Mouse (Mus musculus) left cerebral cortex, postnatal 25 days (tissue): Measurements from ENCODE around the gene Gnpat. TPM values are rescaled to one million over a fixed set of nuclear protein-coding genes. Genes with fewer than 3 reads are reported as not detected.
"Not testable (repeated sequence)": the region's sequence is repeated elsewhere in the genome, so short reads cannot be mapped to it uniquely, and the experiment has no call there.

Source experiments
- DNase-seq, 2 experiments: peaks; one replicate each; pipeline ENCODE4 v3.0.0; 2022; ENCODE audit warnings: low spot score in 2 of 2, mixed read lengths in 1 of 2
- intact Hi-C: fragments of 180-260 bp; cut with DNase I; formaldehyde crosslinking; loops from one replicate; pipeline ENCODE4 v1.15.1; 2025
- total RNA-seq, 2 experiments: library from RNA; stranded (reverse); gene quantifications; 2 replicates each; pipeline ENCODE4 v1.2.3; 2021

The Gnpat gene
- total RNA-seq, 2 experiments from 2014 or later = 49.6 to 55.2 TPM

- no peak for DNase-seq
- intact Hi-C loops = no loop called here
Observed at GRCm38 (mm10) chr8:124840900-124841299, 21.9 kb upstream of the Gnpat start.

GRCm38 (mm10) chr8:124841775-124842174, 21.1 kb upstream of the Gnpat start:
- intact Hi-C loops = no loop called here
- DNase-seq = no peak

GRCm38 (mm10) chr8:124842929-124843328, 19.9 kb upstream of the Gnpat start:
- DNase-seq, intact Hi-C loops: not testable (repeated sequence)

GRCm38 (mm10) chr8:124845131-124845530, 17.7 kb upstream of the Gnpat start:
- no peak for DNase-seq
- intact Hi-C loops = no loop called here

GRCm38 (mm10) chr8:124845573-124845972, 17.3 kb upstream of the Gnpat start:
- intact Hi-C loops = no loop called here
- no peak for DNase-seq

GRCm38 (mm10) chr8:124853511-124853910, 9.3 kb upstream of the Gnpat start:
- intact Hi-C loops = no loop called here
- DNase-seq = no peak

- DNase-seq = no peak
- intact Hi-C loops = no loop called here
Observed at GRCm38 (mm10) chr8:124859466-124859865, 3.4 kb upstream of the Gnpat start.

- no peak for DNase-seq
- intact Hi-C loops = no loop called here
Observed at GRCm38 (mm10) chr8:124860188-124860587, 2.6 kb upstream of the Gnpat start.

GRCm38 (mm10) chr8:124863163-124863677, 387 bp downstream of the Gnpat start:
- intact Hi-C loops = no loop called here

GRCm38 (mm10) chr8:124863729-124864128, 896 bp downstream of the Gnpat start:
- intact Hi-C loops = no loop called here
- no peak for DNase-seq

More at GRCm38 (mm10) chr8:124863163-124863677, 387 bp downstream of the Gnpat start:
- DNase-seq = no peak

GRCm38 (mm10) chr8:124866669-124867068, 3.8 kb downstream of the Gnpat start:
- no peak for DNase-seq
- intact Hi-C loops = no loop called here

GRCm38 (mm10) chr8:124867126-124867525, 4.3 kb downstream of the Gnpat start:
- intact Hi-C loops = no loop called here
- no peak for DNase-seq

GRCm38 (mm10) chr8:124869708-124870107, 6.9 kb downstream of the Gnpat start:
- DNase-seq = no peak
- intact Hi-C loops = no loop called here

GRCm38 (mm10) chr8:124871474-124871873, 8.6 kb downstream of the Gnpat start:
- intact Hi-C loops = no loop called here
- no peak for DNase-seq

- intact Hi-C loops = no loop called here
- DNase-seq = no peak
Observed at GRCm38 (mm10) chr8:124872081-124872480, 9.2 kb downstream of the Gnpat start.

- no peak for DNase-seq
Observed at GRCm38 (mm10) chr8:124872690-124873089, 9.9 kb downstream of the Gnpat start.

GRCm38 (mm10) chr8:124878141-124878540, 15.3 kb downstream of the Gnpat start:
- intact Hi-C loops = no loop called here
- peak in 1 of 2 experiments; percentile 59 for DNase-seq

More at GRCm38 (mm10) chr8:124872690-124873089, 9.9 kb downstream of the Gnpat start:
- intact Hi-C loops = no loop called here

- intact Hi-C loops = no loop called here
- DNase-seq = no peak
Observed at GRCm38 (mm10) chr8:124878946-124879526, 16.2 kb downstream of the Gnpat start.

- intact Hi-C loops = no loop called here
- no peak for DNase-seq
Observed at GRCm38 (mm10) chr8:124888385-124888784, 25.6 kb downstream of the Gnpat start.

- no peak for DNase-seq
- intact Hi-C loops = no loop called here
Observed at GRCm38 (mm10) chr8:124892596-124892995, 29.8 kb downstream of the Gnpat start.

GRCm38 (mm10) chr8:124896010-124896631, 33.3 kb downstream of the Gnpat start:
- DNase-seq = no peak
- intact Hi-C loops = loop anchor here (2.0 to 5.0 kb wide), 3 partner anchors 53 to 136 kb away; partner anchors contain the start of genes Egln1 and Tsnax
